Mouse (Mus musculus) CH12.LX (cell line): ENCODE measurements at regions not wholly inside any gene's neighbourhood (a gene's known extent, or its start where the extent isn't known, plus 50 kb on each side); places are given as distances from the start of the nearest gene placed in this dataset.

ENCODE experiments used
- CTCF ChIP-seq, 2 experiments: IDR thresholded peaks in 1 of 2; conservative IDR thresholded peaks in 1 of 2; 2 replicates each; pipeline ENCODE4 v1.5.1; 2011 to 2012; ENCODE audit warnings: low read depth in 2 of 2, low read length in 2 of 2, improper control_type of control experiment in 1 of 2, inconsistent platforms in 1 of 2, mild to moderate bottlenecking in 1 of 2, moderate library complexity in 1 of 2
- EP300 ChIP-seq: IDR thresholded peaks from 2 replicates; pipeline ENCODE4 v1.6.1; 2011; ENCODE audit warnings: low read length, improper control_type of control experiment
- JUND ChIP-seq: conservative IDR thresholded peaks from 2 replicates; pipeline ENCODE4 v1.6.1; 2011; ENCODE audit warnings: low read depth, low read length, improper control_type of control experiment
- MAZ ChIP-seq: IDR thresholded peaks from 2 replicates; pipeline ENCODE4 v1.6.1; 2012; ENCODE audit warnings: low read depth, mild to moderate bottlenecking, inconsistent platforms, low read length, improper control_type of control experiment, moderate library complexity
- NELFE ChIP-seq: IDR thresholded peaks from 2 replicates; pipeline ENCODE4 v1.6.1; 2011; ENCODE audit warnings: low read depth, low read length, improper control_type of control experiment
- POLR2A ChIP-seq: IDR thresholded peaks from 2 replicates; pipeline ENCODE4 v1.6.1; 2011; ENCODE audit warnings: low read depth, mild to moderate bottlenecking, improper control_type of control experiment, low read length
- RAD21 ChIP-seq: IDR thresholded peaks from 2 replicates; pipeline ENCODE4 v1.6.1; 2011; ENCODE audit warnings: low read depth, mild to moderate bottlenecking, low read length, improper control_type of control experiment, moderate library complexity
- SMC3 ChIP-seq: IDR thresholded peaks from 2 replicates; pipeline ENCODE4 v1.6.1; 2011; ENCODE audit warnings: low read depth, low read length, improper control_type of control experiment
- UBTF ChIP-seq: IDR thresholded peaks from 2 replicates; pipeline ENCODE4 v1.6.1; 2012; ENCODE audit warnings: low read depth, mild to moderate bottlenecking, inconsistent platforms, low read length, improper control_type of control experiment, moderate library complexity
- USF1 ChIP-seq: IDR thresholded peaks from 2 replicates; pipeline ENCODE4 v1.6.1; 2014; ENCODE audit warnings: low read depth, mild to moderate bottlenecking, inconsistent platforms, low read length, improper control_type of control experiment
- ZKSCAN1 ChIP-seq: IDR thresholded peaks from 2 replicates; pipeline ENCODE4 v1.6.1; 2012; ENCODE audit warnings: low read depth, inconsistent platforms, low read length, improper control_type of control experiment, borderline replicate concordance
- ZNF384 ChIP-seq: IDR thresholded peaks from 2 replicates; pipeline ENCODE4 v1.6.1; 2012; ENCODE audit warnings: low read depth, low read length, improper control_type of control experiment, inconsistent platforms

- TF ChIP-seq CTCF (conservative IDR thresholded peaks at IDR 0.05 in 1 of 2, IDR thresholded peaks at IDR 0.05 in 1 of 2; ENCODE audit: low read depth in 2 of 2, low read length in 2 of 2) (no peak), POLR2A (no peak), SMC3 (no peak), EP300 (no peak), ZKSCAN1 (no peak), RAD21 (no peak), MAZ (no peak), NELFE (no peak), ZNF384 (no peak), UBTF (no peak), USF1 (no peak), JUND (no peak)
Observed at GRCm38 (mm10) chr11:18075840-18076435, 122.3 kb upstream of the Etaa1 start.
